Mouse (Mus musculus) brain, embryonic 14.5 days (tissue): Measurements from ENCODE around the gene Rxfp2. TPM values are rescaled to one million over a fixed set of nuclear protein-coding genes. Genes with fewer than 3 reads are reported as not detected.

Experiments
- DNase-seq: peaks from one replicate; pipeline ENCODE4 v3.0.0-alpha.2; 2011; ENCODE audit warnings: low read depth
- CTCF ChIP-seq: fragments of 200-500 bp; IDR thresholded peaks from 2 replicates; pipeline ENCODE4 v1.5.1; 2012; ENCODE audit warnings: inconsistent platforms, mild to moderate bottlenecking, moderate library complexity, borderline replicate concordance; ENCODE audit not compliant: insufficient read depth, insufficient read length; ENCODE audit errors: extremely low read depth
- POLR2A ChIP-seq: fragments of 200-500 bp; IDR thresholded peaks from 2 replicates; pipeline ENCODE4 v1.6.1; 2012; ENCODE audit warnings: mild to moderate bottlenecking, inconsistent platforms, borderline replicate concordance; ENCODE audit not compliant: poor library complexity, insufficient read depth, insufficient read length, severe bottlenecking; ENCODE audit errors: extremely low read depth
- polyA plus RNA-seq: library from polyadenylated mRNA; depleted of rRNA; stranded (reverse); fragments of >200 nt; gene quantifications from 2 replicates; pipeline ENCODE4 v1.2.3, GENCODE M21; 2012

Rxfp2 gene
- polyA plus RNA-seq, 1 experiment = 0.78 TPM

GRCm38 (mm10) chr5:150070086-150070485, 51.6 kb downstream of the Rxfp2 start:
- DNase-seq = peak; percentile 79

GRCm38 (mm10) chr5:150071738-150072137, 53.3 kb downstream of the Rxfp2 start:
- DNase-seq = no peak

More at GRCm38 (mm10) chr5:150070086-150070485, 51.6 kb downstream of the Rxfp2 start:
- peak; percentile 58; the same call in 1 of the 2 replicates for TF ChIP-seq CTCF
- TF ChIP-seq POLR2A = no peak

GRCm38 (mm10) chr5:150079866-150080797, 61.7 kb downstream of the Rxfp2 start:
- TF ChIP-seq POLR2A (no peak), CTCF (no peak)
- DNase-seq = peak; percentile 88

More at GRCm38 (mm10) chr5:150071738-150072137, 53.3 kb downstream of the Rxfp2 start:
- TF ChIP-seq CTCF = no peak
- no peak for TF ChIP-seq POLR2A

DNA sequence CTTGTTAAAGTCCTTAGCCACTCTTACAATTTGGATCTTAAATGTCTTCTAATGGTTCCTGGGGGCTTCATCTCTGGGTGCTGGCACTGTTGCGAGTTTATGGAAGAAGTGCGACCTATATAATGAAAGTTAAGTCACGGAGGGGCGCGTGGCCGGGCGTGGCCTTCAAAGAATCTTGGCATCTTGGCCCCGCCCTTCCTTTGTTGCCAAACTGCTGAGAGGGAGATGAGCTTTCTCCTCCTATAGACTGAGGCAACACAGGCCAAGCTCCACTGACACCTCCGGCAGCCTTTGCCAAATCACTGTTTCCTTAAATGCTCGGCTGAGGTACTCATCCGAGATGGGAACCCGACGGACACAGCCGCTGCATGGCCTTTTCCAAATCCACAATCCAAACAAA, 64.2 kb downstream of the Rxfp2 start:
- DNase-seq = no peak

DNA sequence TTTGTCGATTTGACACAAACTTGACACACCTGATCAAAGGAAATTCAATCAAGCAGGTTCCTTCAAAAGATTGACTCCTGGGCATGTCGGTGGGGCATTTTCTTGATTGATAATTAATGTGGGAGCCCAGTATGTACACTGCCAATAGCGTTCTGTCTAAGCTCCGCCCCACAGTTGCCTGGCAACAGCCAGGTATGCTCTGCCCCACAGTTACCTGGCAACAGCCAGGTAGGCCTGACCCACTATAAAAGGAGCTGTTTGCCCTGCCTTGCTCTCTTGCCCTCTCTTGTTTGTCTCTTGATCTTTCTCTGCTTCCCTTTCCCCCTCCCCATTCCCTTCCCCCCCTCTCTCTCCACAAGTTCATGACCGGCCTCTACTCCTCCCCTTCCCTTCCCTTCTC, 64.7 kb downstream of the Rxfp2 start:
- TF ChIP-seq POLR2A = no peak
- TF ChIP-seq CTCF = no peak
- DNase-seq = no peak

More for the DNA sequence above, 64.2 kb downstream of the Rxfp2 start:
- no peak for TF ChIP-seq POLR2A
- no peak for TF ChIP-seq CTCF

DNA sequence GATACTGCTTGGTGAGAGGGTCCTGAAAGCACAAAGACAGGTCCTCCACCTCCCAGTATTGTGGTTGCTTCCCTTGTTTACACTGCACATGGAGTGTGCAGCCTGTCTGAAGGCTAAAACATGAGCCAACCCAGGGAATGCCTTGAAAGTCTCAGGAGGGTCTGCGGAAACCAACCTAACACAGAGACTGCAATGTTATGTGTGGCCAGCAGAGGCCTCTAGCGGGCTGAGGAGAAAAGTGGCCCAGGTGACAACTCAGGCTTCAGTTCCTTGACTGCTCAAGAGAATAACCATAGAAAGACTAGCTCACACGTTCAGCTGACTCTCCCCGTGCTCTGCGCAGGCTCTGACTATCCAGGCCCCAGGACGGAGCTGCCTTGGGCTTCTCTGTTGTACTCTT, 79.1 kb downstream of the Rxfp2 start:
- peak; percentile 82 for DNase-seq
- no peak for TF ChIP-seq POLR2A
- peak; percentile 93 for TF ChIP-seq CTCF

GRCm38 (mm10) chr5:150098754-150099153, 80.3 kb downstream of the Rxfp2 start:
- no peak for DNase-seq
- TF ChIP-seq CTCF (no peak), POLR2A (no peak)

GRCm38 (mm10) chr5:150101789-150102188, 83.3 kb downstream of the Rxfp2 start:
- no peak for DNase-seq
- no peak for TF ChIP-seq POLR2A
- TF ChIP-seq CTCF = no peak

GRCm38 (mm10) chr5:150106358-150106757, 87.9 kb downstream of the Rxfp2 start:
- TF ChIP-seq POLR2A (no peak), CTCF (no peak)
- DNase-seq = no peak

GRCm38 (mm10) chr5:150111236-150111635, 92.8 kb downstream of the Rxfp2 start:
- TF ChIP-seq POLR2A (no peak), CTCF (no peak)
- no peak for DNase-seq

DNA sequence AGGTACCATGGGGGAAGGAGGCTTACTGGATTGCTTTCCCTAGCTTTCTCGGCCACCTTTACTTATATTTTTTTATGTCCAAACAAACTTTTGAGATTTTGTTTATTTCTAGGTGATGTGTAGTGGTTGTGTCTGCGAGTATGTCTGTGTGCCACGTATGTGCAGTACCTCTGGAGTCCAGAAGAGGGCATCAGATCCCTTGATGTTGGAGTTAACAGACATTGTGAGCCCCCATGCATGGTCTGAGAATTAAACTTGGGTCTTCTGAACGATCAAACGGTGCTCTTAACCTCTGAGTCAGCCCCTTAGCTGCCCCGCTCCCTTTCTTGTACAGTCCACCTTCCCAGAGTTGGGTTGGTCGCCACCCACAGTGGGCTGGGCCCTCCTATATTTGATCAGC, 95.5 kb downstream of the Rxfp2 start:
- no peak for TF ChIP-seq POLR2A
- peak; percentile 38; the same call in 1 of the 2 replicates for TF ChIP-seq CTCF
- DNase-seq = no peak

- peak; percentile 61 for DNase-seq
- TF ChIP-seq CTCF (no peak), POLR2A (no peak)
Measured at GRCm38 (mm10) chr5:150114778-150115177, 96.3 kb downstream of the Rxfp2 start.

GRCm38 (mm10) chr5:150115271-150116092, 97.0 kb downstream of the Rxfp2 start:
- no peak for DNase-seq
- TF ChIP-seq CTCF (no peak), POLR2A (no peak)
